13 mouse cellular contexts compared by ENCODE assay signal in genomic region chr8:8482707-8483480, GRCm38 (mm10).
DNase-seq lines count a peak whose midpoint lies in the region; ATAC-seq lines count a peak whose summit lies in the region.
"Had no signal": no experiment of that assay in that cellular context is flagged by ENCODE, and none has a peak within 500 bp of the region (broad histone marks: within the 10 kb centered on the region; RNA-seq: fewer than 3 reads in every experiment).

No protein-coding gene starts in this region.

- intact Hi-C loops in heart, postnatal 10 days (cut with DNase I), result no loop called here

- H3K9ac ChIP-seq in heart, embryonic 12.5 days, result no peak overlapping the region
- H3K9ac ChIP-seq: liver, embryonic 13.5 days had no signal

- DNase-seq in heart, adult 18-20 months, result peak; percentile 38 to 39
- peak; percentile 14 for DNase-seq in kidney, postnatal 14 days
- no peak for DNase-seq in kidney, adult 9 months
- peak; percentile 28 for DNase-seq in gastrocnemius, postnatal 10 days
- DNase-seq in heart, postnatal 10 days, result peak; percentile 20 to 32
- DNase-seq in thymus, adult 18-20 months, result no peak
- DNase-seq: kidney, adult 11 months; layer of hippocampus, adult 9-11 months; liver, embryonic 13.5 days; right cerebral cortex, postnatal 25 days; thymus, postnatal 25 days had no signal

- no peak for ATAC-seq in heart, embryonic 12.5 days (ENCODE audit: insufficient number of reproducible peaks, low FRiP score)
- ATAC-seq: forebrain, embryonic 14.5 days had no signal

- WGBS in heart, embryonic 12.5 days, result 57% methylated on average over 10 of the region's 10 CpGs

- no peak overlapping the region for H3K27ac ChIP-seq in heart, embryonic 12.5 days (ENCODE audit: poor library complexity, severe bottlenecking)
- H3K27ac ChIP-seq: liver, embryonic 13.5 days had no signal

- no peaks in the 10 kb centered on the region for H3K36me3 ChIP-seq in heart, embryonic 12.5 days
- H3K36me3 ChIP-seq: liver, embryonic 13.5 days had no signal

- no peaks in the 10 kb centered on the region for H3K9me3 ChIP-seq in heart, embryonic 12.5 days (replicated peaks)
- H3K9me3 ChIP-seq: liver, embryonic 13.5 days had no signal

- no peak overlapping the region for H3K4me3 ChIP-seq in heart, embryonic 12.5 days
- H3K4me3 ChIP-seq: liver, embryonic 13.5 days had no signal

- H3K4me2 ChIP-seq in heart, embryonic 12.5 days, result no peak overlapping the region
- H3K4me2 ChIP-seq: liver, embryonic 13.5 days had no signal

- H3K4me1 ChIP-seq in heart, embryonic 12.5 days (replicated peaks), result peaks cover 17% of the 10 kb centered on the region
- H3K4me1 ChIP-seq: liver, embryonic 13.5 days had no signal

- H3K27me3 ChIP-seq in heart, embryonic 12.5 days (replicated peaks), result no peaks in the 10 kb centered on the region
- H3K27me3 ChIP-seq: liver, embryonic 13.5 days had no signal

Comparison
In these comparisons a context has a peak if more than half of its experiments do, and no peak if none do; other contexts are left out.
1. DNase-seq: peak in heart, adult 18-20 months (2 of 2), kidney, postnatal 14 days (single experiment), gastrocnemius, postnatal 10 days (single experiment) and heart, postnatal 10 days (2 of 2); none in kidney, adult 9 months (single experiment) and thymus, adult 18-20 months (0 of 2).